Mouse (Mus musculus): ENCODE measurements around the gene Esyt2. TPM values are rescaled to one million over a fixed set of nuclear protein-coding genes. Genes with fewer than 3 reads are reported as not detected.

Esyt2 gene
- polyA plus RNA-seq, 1 experiment = 16.1 TPM

DNA sequence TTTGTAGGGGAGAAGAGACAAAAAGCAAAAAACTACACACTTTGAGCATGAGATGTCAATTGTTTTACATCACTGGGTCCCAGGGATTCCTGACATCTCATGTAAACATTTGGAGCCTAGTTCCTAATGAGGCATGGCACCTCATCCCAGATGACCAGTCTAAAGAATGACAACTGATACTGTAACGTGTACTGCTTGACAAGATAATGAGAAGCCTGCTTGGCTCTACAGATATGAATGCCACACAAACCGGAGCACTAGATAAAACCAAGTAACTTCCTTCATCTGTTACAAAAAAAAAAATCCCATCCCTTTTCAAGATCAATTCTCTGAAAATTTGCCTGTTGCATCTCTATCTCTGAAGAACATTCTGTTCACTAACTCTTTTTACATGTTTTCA, 4.0 kb upstream of the Esyt2 start:
- Histone ChIP-seq H3ac (ENCODE audit: control insufficient read depth, insufficient read length) (no peak overlapping the region), H3K79me2 (ENCODE audit: control insufficient read depth, insufficient read depth) (peaks cover 6% of the 10 kb centered on the region), H3K4me2 (ENCODE audit: low read depth) (no peak overlapping the region), H3K27me3 (ENCODE audit: control insufficient read depth, insufficient read depth, insufficient read length) (no peaks in the 10 kb centered on the region), H3K4me3 (no peak overlapping the region), H3K36me3 (ENCODE audit: control insufficient read depth, insufficient read depth) (no peaks in the 10 kb centered on the region)
- TF ChIP-seq POLR2AphosphoS2 (IDR thresholded peaks at IDR 0.05; ENCODE audit: insufficient read length, low read depth) (no peak), USF1 (IDR thresholded peaks at IDR 0.05; ENCODE audit: low read depth) (no peak)

DNA sequence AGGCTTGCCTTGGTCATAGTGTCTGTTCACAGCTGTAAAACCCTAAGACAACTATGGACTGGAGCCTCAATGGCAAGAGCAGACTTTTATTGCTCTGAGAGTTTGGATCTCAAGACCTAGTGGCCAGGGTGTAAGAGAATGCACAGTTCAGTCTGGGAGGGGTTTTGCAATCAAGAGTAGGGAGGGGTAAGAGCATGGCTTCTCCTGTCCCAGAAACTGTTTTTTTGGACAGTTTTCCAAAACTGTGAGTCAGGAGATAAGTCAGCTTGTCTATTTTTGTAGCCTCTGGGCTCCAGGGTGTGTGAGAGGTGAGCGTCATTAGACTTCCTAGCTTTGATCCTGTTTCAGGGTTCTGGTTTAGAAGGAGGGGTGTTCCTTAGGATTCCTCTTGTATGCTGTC, 2.5 kb upstream of the Esyt2 start:
- Histone ChIP-seq H3K36me3 (ENCODE audit: control insufficient read depth, insufficient read depth) (no peaks in the 10 kb centered on the region), H3K4me3 (no peak overlapping the region), H3ac (ENCODE audit: control insufficient read depth, insufficient read length) (no peak overlapping the region), H3K27me3 (ENCODE audit: control insufficient read depth, insufficient read depth, insufficient read length) (no peaks in the 10 kb centered on the region), H3K4me2 (ENCODE audit: low read depth) (no peak overlapping the region), H3K79me2 (ENCODE audit: control insufficient read depth, insufficient read depth) (peaks cover 22% of the 10 kb centered on the region)
- no peak for TF ChIP-seq TCF12 (IDR thresholded peaks at IDR 0.05; ENCODE audit: insufficient read depth, poor library complexity, severe bottlenecking)
- 0 out of 2 replicates have a peak, but pooled peaks have one; percentile 39 for TF ChIP-seq CEBPB (IDR thresholded peaks at IDR 0.05; ENCODE audit: insufficient read depth, poor library complexity, severe bottlenecking)
- TF ChIP-seq MYOD1 (IDR thresholded peaks at IDR 0.05; ENCODE audit: control insufficient read depth in 1 of 3, insufficient read length in 2 of 3, low read depth in 2 of 3) = no peak

DNA sequence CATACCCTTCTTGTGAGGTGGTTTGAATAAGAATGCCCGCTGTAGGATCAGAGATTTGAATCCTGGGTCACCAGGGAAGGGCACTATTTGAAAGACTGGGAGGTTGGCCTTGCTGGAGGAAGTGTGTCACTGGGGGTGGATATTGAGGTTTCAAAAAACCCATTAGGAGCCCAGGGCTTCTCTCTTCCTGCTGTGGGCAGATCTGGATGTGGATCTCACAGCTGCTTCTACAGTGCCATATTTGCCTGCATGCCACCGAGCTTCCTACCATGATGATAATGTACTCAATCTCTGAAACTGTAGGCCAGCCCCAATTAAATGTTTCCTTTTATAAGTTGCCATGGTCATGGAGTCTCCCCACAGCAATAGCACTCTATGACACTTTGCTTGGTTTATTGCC, 1.8 kb upstream of the Esyt2 start:
- Histone ChIP-seq H3K27me3 (ENCODE audit: control insufficient read depth, insufficient read depth, insufficient read length) (no peaks in the 10 kb centered on the region), H3K79me2 (ENCODE audit: control insufficient read depth, insufficient read depth) (peaks cover 28% of the 10 kb centered on the region), H3ac (ENCODE audit: control insufficient read depth, insufficient read length) (no peak overlapping the region), H3K4me2 (ENCODE audit: low read depth) (peak overlapping the region; percentile 82), H3K4me3 (no peak overlapping the region), H3K36me3 (ENCODE audit: control insufficient read depth, insufficient read depth) (no peaks in the 10 kb centered on the region)
- TF ChIP-seq TCF12 (IDR thresholded peaks at IDR 0.05; ENCODE audit: insufficient read depth, poor library complexity, severe bottlenecking) = no peak
- no peak for TF ChIP-seq TCF3 (IDR thresholded peaks at IDR 0.05; ENCODE audit: insufficient read length, low read depth)
- TF ChIP-seq SRF (IDR thresholded peaks at IDR 0.05; ENCODE audit: control insufficient read depth, insufficient read length, low read depth) = no peak
- no peak for TF ChIP-seq USF1 (IDR thresholded peaks at IDR 0.05; ENCODE audit: low read depth)
- no peak for TF ChIP-seq E2F4 (IDR thresholded peaks at IDR 0.05; ENCODE audit: insufficient read depth)
- TF ChIP-seq MYOD1 (IDR thresholded peaks at IDR 0.05; ENCODE audit: control insufficient read depth in 1 of 3, insufficient read length in 2 of 3, low read depth in 2 of 3) = no peak
- TF ChIP-seq MYOG (IDR thresholded peaks at IDR 0.05; ENCODE audit: control insufficient read depth in 1 of 3, insufficient read depth in 1 of 3, insufficient read length in 2 of 3, low read depth in 2 of 3) = no peak
- TF ChIP-seq MAX (IDR thresholded peaks at IDR 0.05; ENCODE audit: low read depth) = no peak
- TF ChIP-seq REST (IDR thresholded peaks at IDR 0.05; ENCODE audit: insufficient read depth, insufficient read length) = no peak
- TF ChIP-seq CEBPB (IDR thresholded peaks at IDR 0.05; ENCODE audit: insufficient read depth, poor library complexity, severe bottlenecking) = no peak
- no peak for TF ChIP-seq POLR2A (IDR thresholded peaks at IDR 0.05; ENCODE audit: insufficient read length, low read depth)
- no peak for TF ChIP-seq POLR2AphosphoS2 (IDR thresholded peaks at IDR 0.05; ENCODE audit: insufficient read length, low read depth)

DNA sequence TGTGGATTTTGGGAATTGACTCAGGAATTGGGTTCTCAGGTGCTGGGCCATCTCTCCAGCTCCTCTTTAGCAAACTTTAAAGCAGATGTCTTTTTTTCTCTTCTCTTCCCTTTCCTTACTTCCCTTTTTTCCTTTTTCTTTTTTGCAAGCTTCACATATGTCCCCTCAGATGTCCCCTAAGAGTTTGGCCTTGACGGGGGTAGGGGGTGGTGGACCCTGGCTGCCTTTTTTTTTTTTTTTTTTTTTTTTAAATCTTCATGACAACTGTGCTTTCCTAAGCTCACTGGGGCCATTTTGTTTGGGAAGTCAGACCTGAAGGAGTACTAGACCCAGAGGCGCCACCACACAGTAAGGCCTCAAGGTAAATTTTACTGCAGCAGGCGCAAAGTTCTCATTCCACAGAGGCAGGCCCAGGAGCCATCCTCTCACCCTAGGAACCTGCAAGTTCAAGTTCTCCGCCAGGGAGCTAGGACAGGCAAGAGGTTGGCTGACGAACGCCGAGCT, 795 bp upstream of the Esyt2 start:
- TF ChIP-seq CEBPB (IDR thresholded peaks at IDR 0.05; ENCODE audit: insufficient read depth, poor library complexity, severe bottlenecking) (no peak), E2F4 (IDR thresholded peaks at IDR 0.05; ENCODE audit: insufficient read depth) (no peak), SRF (IDR thresholded peaks at IDR 0.05; ENCODE audit: control insufficient read depth, insufficient read length, low read depth) (no peak), POLR2A (IDR thresholded peaks at IDR 0.05; ENCODE audit: insufficient read length, low read depth) (no peak), POLR2AphosphoS2 (IDR thresholded peaks at IDR 0.05; ENCODE audit: insufficient read length, low read depth) (no peak), TCF3 (IDR thresholded peaks at IDR 0.05; ENCODE audit: insufficient read length, low read depth) (no peak), MYOD1 (IDR thresholded peaks at IDR 0.05; ENCODE audit: control insufficient read depth in 1 of 3, insufficient read length in 2 of 3, low read depth in 2 of 3) (no peak), USF1 (IDR thresholded peaks at IDR 0.05; ENCODE audit: low read depth) (no peak), TCF12 (IDR thresholded peaks at IDR 0.05; ENCODE audit: insufficient read depth, poor library complexity, severe bottlenecking) (no peak)
- no peaks in the 10 kb centered on the region for H3K27me3 ChIP-seq (ENCODE audit: control insufficient read depth, insufficient read depth, insufficient read length)
- H3ac ChIP-seq (ENCODE audit: control insufficient read depth, insufficient read length) = peak overlapping the region; percentile 61
- peaks cover 39% of the 10 kb centered on the region for H3K79me2 ChIP-seq (ENCODE audit: control insufficient read depth, insufficient read depth)
- peak overlapping the region; percentile 82 for H3K4me2 ChIP-seq (ENCODE audit: low read depth)
- peak overlapping the region; percentile 93 for H3K4me3 ChIP-seq
- H3K36me3 ChIP-seq (ENCODE audit: control insufficient read depth, insufficient read depth) = no peaks in the 10 kb centered on the region

DNA sequence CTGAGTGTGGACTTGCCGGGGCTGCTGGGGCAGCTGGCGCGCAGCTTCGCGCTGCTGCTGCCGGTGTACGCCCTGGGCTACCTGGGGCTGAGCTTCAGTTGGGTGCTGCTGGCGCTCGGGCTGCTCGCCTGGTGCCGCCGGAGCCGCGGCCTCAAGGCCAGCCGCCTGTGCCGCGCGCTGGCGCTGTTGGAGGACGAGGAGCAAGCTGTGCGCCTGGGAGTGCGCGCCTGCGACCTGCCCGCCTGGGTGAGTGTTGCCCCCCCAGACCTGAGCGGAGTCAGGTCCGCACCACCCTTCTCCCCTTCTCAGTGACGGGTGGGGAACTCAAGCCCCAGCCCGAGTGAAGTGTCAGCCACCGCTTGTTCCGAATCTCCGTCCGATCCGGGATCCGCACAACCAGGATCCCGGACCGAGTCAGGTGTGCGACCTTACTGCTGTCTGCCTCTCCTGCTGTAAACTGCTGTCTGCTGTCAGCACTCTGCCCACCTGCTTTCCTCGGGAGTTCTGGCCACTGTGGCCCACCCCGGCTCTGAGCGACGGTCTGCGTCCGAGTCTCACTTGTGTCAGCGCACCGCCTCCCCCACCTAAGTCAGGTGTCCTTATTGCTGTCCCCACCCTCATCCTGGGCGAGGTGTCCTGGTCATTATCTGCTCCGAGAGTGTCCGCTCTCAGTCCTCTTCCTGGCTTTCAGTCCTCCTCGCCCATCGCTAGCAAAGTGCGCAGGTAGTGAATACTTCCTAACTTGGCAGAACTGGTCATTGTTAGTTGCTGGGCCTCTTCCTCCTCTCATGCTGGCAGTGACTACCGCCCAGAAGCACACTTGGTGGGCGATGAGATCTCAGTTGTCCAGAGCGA, 658 bp downstream of the Esyt2 start:
- Histone ChIP-seq H3K4me2 (ENCODE audit: low read depth) (peak overlapping the region; percentile 72), H3K4me3 (peak overlapping the region; percentile 93), H3K79me2 (ENCODE audit: control insufficient read depth, insufficient read depth) (peaks cover 53% of the 10 kb centered on the region), H3K36me3 (ENCODE audit: control insufficient read depth, insufficient read depth) (peaks cover under 1% of the 10 kb centered on the region), H3K27me3 (ENCODE audit: control insufficient read depth, insufficient read depth, insufficient read length) (no peaks in the 10 kb centered on the region), H3ac (ENCODE audit: control insufficient read depth, insufficient read length) (peak overlapping the region; percentile 61)
- TF ChIP-seq POLR2AphosphoS2 (IDR thresholded peaks at IDR 0.05; ENCODE audit: insufficient read length, low read depth) (peak; percentile 8), MYOG (IDR thresholded peaks at IDR 0.05; ENCODE audit: control insufficient read depth in 1 of 3, insufficient read depth in 1 of 3, insufficient read length in 2 of 3, low read depth in 2 of 3) (peak in 1 of 3 experiments; percentile 11), E2F4 (IDR thresholded peaks at IDR 0.05; ENCODE audit: insufficient read depth) (no peak), MYOD1 (IDR thresholded peaks at IDR 0.05; ENCODE audit: control insufficient read depth in 1 of 3, insufficient read length in 2 of 3, low read depth in 2 of 3) (peak in 1 of 3 experiments; percentile 36)

Measured in myocyte (in vitro differentiated cells).